Mouse (Mus musculus): ENCODE data around the gene Tom1l2. TPM values are rescaled to one million over a fixed set of nuclear protein-coding genes. Genes with fewer than 3 reads are reported as not detected.

Tom1l2 gene
- polyA plus RNA-seq, 1 experiment from 2014 or later: 21.2 TPM

GRCm38 (mm10) chr11:60220291-60220804 lies 132.4 kb downstream of the Tom1l2 start:
- H3K36me3 ChIP-seq (ENCODE audit: control insufficient read depth, insufficient read depth, low read length): no peaks in the 10 kb centered on the region; the same call in 1 of the 2 replicates
- H3K9me3 ChIP-seq (ENCODE audit: control insufficient read depth, low read length): no peaks in the 10 kb centered on the region
- no peak overlapping the region for H3K27ac ChIP-seq (ENCODE audit: low read depth, low read length)
- H3K4me2 ChIP-seq (ENCODE audit: low read depth): peak overlapping the region; percentile 62
- DNase-seq (ENCODE audit: low spot score) (peak; percentile 95), ATAC-seq (ENCODE audit: insufficient read depth, low FRiP score, low TSS enrichment) (peak; percentile 77)
- peak overlapping the region; percentile 48 for H3K4me3 ChIP-seq (ENCODE audit: low read depth, low read length)
- under 1% methylated on average over 46 of the region's 46 CpGs for WGBS
- H3K27me3 ChIP-seq (ENCODE audit: control insufficient read depth, insufficient read depth, low read length): no peaks in the 10 kb centered on the region
- peak overlapping the region; percentile 60 for H3K9ac ChIP-seq (ENCODE audit: low read length)
- H3K4me1 ChIP-seq (ENCODE audit: control insufficient read depth, insufficient read depth, low read length): peaks cover 9% of the 10 kb centered on the region

DNA sequence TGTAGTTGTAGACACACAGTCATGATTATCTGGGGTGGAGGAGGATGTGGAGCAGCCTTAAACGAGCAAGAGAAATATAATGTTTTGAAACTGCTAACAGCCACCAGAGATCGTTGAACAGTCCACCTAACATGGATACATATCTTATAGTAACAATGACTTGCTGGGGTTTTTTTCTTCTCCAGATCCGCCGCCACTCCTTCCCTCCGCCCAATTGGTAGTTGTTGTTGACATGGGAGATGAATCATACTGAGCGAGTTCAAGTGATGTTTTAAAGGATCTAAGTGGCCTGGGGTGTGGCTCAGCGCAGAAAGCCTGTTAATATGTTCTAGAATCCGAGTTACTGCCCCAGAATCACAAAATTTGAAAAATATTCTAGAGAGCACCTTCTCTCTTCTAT lies 133.1 kb downstream of the Tom1l2 start:
- Histone ChIP-seq H3K4me1 (ENCODE audit: control insufficient read depth, insufficient read depth, low read length) (peaks cover 9% of the 10 kb centered on the region), H3K4me2 (ENCODE audit: low read depth) (peak overlapping the region; percentile 62), H3K4me3 (ENCODE audit: low read depth, low read length) (peak overlapping the region; percentile 48), H3K27ac (ENCODE audit: low read depth, low read length) (no peak overlapping the region), H3K9ac (ENCODE audit: low read length) (peak overlapping the region; percentile 60), H3K36me3 (ENCODE audit: control insufficient read depth, insufficient read depth, low read length) (no peaks in the 10 kb centered on the region; the same call in 1 of the 2 replicates), H3K9me3 (ENCODE audit: control insufficient read depth, low read length) (no peaks in the 10 kb centered on the region), H3K27me3 (ENCODE audit: control insufficient read depth, insufficient read depth, low read length) (no peaks in the 10 kb centered on the region)
- DNase-seq (ENCODE audit: low spot score): no peak
- no peak for ATAC-seq (ENCODE audit: insufficient read depth, low FRiP score, low TSS enrichment)
- 50% methylated on average over 8 of the region's 8 CpGs for WGBS

- no peak overlapping the region for H3K27ac ChIP-seq (ENCODE audit: low read depth, low read length)
- WGBS: 91% methylated on average over 7 of the region's 7 CpGs
- H3K4me1 ChIP-seq (ENCODE audit: control insufficient read depth, insufficient read depth, low read length): peaks cover 11% of the 10 kb centered on the region
Measured at GRCm38 (mm10) chr11:60217467-60217866, 135.2 kb downstream of the Tom1l2 start.

DNA sequence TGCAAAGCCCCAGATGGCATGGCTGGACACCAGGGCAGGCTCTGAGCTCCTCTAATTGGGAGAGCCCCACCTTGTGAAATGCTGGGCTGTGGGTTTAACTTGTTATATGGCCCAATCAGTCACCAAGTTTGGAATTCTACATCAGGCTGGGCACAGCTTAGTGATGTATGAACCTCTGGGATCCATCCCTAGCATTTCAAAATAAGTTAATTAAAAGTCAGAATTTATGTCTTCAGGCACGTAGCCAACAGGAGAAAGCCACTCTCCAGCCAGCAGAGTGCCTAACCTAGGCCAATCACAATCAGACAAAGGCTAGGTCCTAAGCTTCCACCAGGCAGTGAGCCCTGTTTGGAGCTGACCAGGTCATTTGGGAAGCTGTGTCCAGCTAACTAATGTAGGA lies 136.0 kb downstream of the Tom1l2 start:
- WGBS: 81% methylated on average over 1 of the region's 1 CpGs
- Histone ChIP-seq H3K27me3 (ENCODE audit: control insufficient read depth, insufficient read depth, low read length) (no peaks in the 10 kb centered on the region), H3K9me3 (ENCODE audit: control insufficient read depth, low read length) (no peaks in the 10 kb centered on the region), H3K4me3 (ENCODE audit: low read depth, low read length) (no peak overlapping the region), H3K27ac (ENCODE audit: low read depth, low read length) (no peak overlapping the region), H3K4me1 (ENCODE audit: control insufficient read depth, insufficient read depth, low read length) (peaks cover 16% of the 10 kb centered on the region), H3K4me2 (ENCODE audit: low read depth) (no peak overlapping the region), H3K9ac (ENCODE audit: low read length) (no peak overlapping the region), H3K36me3 (ENCODE audit: control insufficient read depth, insufficient read depth, low read length) (no peaks in the 10 kb centered on the region; the same call in 1 of the 2 replicates)
- ATAC-seq (ENCODE audit: insufficient read depth, low FRiP score, low TSS enrichment): no peak
- no peak for DNase-seq (ENCODE audit: low spot score)

More at GRCm38 (mm10) chr11:60217467-60217866, 135.2 kb downstream of the Tom1l2 start:
- Histone ChIP-seq H3K4me2 (ENCODE audit: low read depth) (no peak overlapping the region), H3K9ac (ENCODE audit: low read length) (no peak overlapping the region), H3K4me3 (ENCODE audit: low read depth, low read length) (no peak overlapping the region), H3K36me3 (ENCODE audit: control insufficient read depth, insufficient read depth, low read length) (no peaks in the 10 kb centered on the region; the same call in 1 of the 2 replicates), H3K9me3 (ENCODE audit: control insufficient read depth, low read length) (no peaks in the 10 kb centered on the region), H3K27me3 (ENCODE audit: control insufficient read depth, insufficient read depth, low read length) (no peaks in the 10 kb centered on the region)
- no peak for DNase-seq (ENCODE audit: low spot score)
- no peak for ATAC-seq (ENCODE audit: insufficient read depth, low FRiP score, low TSS enrichment)

DNA sequence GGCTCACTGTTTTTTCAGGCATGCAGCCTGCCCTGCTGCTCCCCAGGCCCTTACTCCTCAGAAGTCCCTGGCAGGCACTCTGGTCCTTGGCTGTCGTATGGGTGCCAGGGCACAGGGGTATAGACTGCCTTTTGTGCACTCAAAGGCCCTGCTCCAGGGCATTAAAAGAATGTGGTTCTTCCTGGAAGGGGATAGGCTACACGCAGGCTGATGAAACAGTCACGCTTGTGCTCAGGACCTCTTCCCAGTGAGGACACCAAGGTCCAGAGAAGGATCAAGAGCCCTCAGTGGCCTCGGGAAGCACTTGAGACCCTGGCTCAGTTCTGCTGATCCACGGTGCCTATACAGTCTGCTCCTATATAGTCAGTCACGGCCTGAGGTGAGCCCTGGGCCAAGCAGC lies 139.4 kb downstream of the Tom1l2 start:
- peaks cover 40% of the 10 kb centered on the region for H3K4me1 ChIP-seq (ENCODE audit: control insufficient read depth, insufficient read depth, low read length)
- no peaks in the 10 kb centered on the region; the same call in 1 of the 2 replicates for H3K36me3 ChIP-seq (ENCODE audit: control insufficient read depth, insufficient read depth, low read length)
- no peak overlapping the region for H3K27ac ChIP-seq (ENCODE audit: low read depth, low read length)
- no peak overlapping the region for H3K4me3 ChIP-seq (ENCODE audit: low read depth, low read length)
- no peaks in the 10 kb centered on the region for H3K9me3 ChIP-seq (ENCODE audit: control insufficient read depth, low read length)
- WGBS: 77% methylated on average over 6 of the region's 6 CpGs
- ATAC-seq (ENCODE audit: insufficient read depth, low FRiP score, low TSS enrichment) (no peak), DNase-seq (ENCODE audit: low spot score) (no peak)
- no peaks in the 10 kb centered on the region for H3K27me3 ChIP-seq (ENCODE audit: control insufficient read depth, insufficient read depth, low read length)
- 0 out of 2 replicates have a peak overlapping the region, but pooled peaks have one; percentile 22 for H3K9ac ChIP-seq (ENCODE audit: low read length)
- no peak overlapping the region for H3K4me2 ChIP-seq (ENCODE audit: low read depth)

DNA sequence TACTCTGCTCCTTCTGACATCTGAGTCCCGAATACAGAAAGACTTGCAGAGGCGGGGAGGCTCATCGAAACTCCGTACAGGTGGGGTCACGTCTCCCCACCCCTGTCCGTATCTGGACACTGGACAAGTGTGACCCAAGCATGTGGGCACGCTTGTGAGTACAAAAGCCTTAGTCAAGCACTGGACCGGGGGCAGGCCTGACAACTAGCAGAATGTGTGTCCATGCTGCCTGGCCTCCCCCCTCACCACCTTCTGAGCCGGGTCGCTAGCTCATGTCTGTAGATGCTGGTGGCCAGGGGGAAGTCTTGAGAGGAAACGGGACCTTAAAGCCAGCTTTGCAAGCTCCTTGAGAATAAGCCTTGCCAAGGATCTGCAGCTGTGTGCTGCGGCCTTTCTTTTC lies 140.9 kb downstream of the Tom1l2 start:
- Histone ChIP-seq H3K9ac (ENCODE audit: low read length) (no peak overlapping the region), H3K9me3 (ENCODE audit: control insufficient read depth, low read length) (no peaks in the 10 kb centered on the region), H3K36me3 (ENCODE audit: control insufficient read depth, insufficient read depth, low read length) (peaks cover under 1% of the 10 kb centered on the region), H3K4me3 (ENCODE audit: low read depth, low read length) (no peak overlapping the region), H3K27ac (ENCODE audit: low read depth, low read length) (no peak overlapping the region), H3K4me2 (ENCODE audit: low read depth) (no peak overlapping the region), H3K27me3 (ENCODE audit: control insufficient read depth, insufficient read depth, low read length) (no peaks in the 10 kb centered on the region), H3K4me1 (ENCODE audit: control insufficient read depth, insufficient read depth, low read length) (peaks cover 43% of the 10 kb centered on the region)
- ATAC-seq (ENCODE audit: insufficient read depth, low FRiP score, low TSS enrichment) (no peak), DNase-seq (ENCODE audit: low spot score) (no peak)
- WGBS: 67% methylated on average over 12 of the region's 12 CpGs

- whole genome bisulfite sequencing: 64% methylated on average over 3 of the region's 3 CpGs
- no peak for DNase-seq (ENCODE audit: low spot score)
- Histone ChIP-seq H3K27ac (ENCODE audit: low read depth, low read length) (0 out of 2 replicates have a peak overlapping the region, but pooled peaks have one; percentile 1), H3K4me2 (ENCODE audit: low read depth) (peak overlapping the region; percentile 58), H3K36me3 (ENCODE audit: control insufficient read depth, insufficient read depth, low read length) (peaks cover 4% of the 10 kb centered on the region), H3K4me3 (ENCODE audit: low read depth, low read length) (no peak overlapping the region), H3K9me3 (ENCODE audit: control insufficient read depth, low read length) (no peaks in the 10 kb centered on the region), H3K4me1 (ENCODE audit: control insufficient read depth, insufficient read depth, low read length) (peaks cover 43% of the 10 kb centered on the region), H3K27me3 (ENCODE audit: control insufficient read depth, insufficient read depth, low read length) (no peaks in the 10 kb centered on the region), H3K9ac (ENCODE audit: low read length) (no peak overlapping the region; the same call in 1 of the 2 replicates)
- ATAC-seq (ENCODE audit: insufficient read depth, low FRiP score, low TSS enrichment): no peak
Measured at GRCm38 (mm10) chr11:60211152-60211551, 141.6 kb downstream of the Tom1l2 start.

- DNase-seq (ENCODE audit: low spot score): peak; percentile 97
- ATAC-seq (ENCODE audit: insufficient read depth, low FRiP score, low TSS enrichment): peak; percentile 86
- Histone ChIP-seq H3K27me3 (ENCODE audit: control insufficient read depth, insufficient read depth, low read length) (no peaks in the 10 kb centered on the region), H3K4me1 (ENCODE audit: control insufficient read depth, insufficient read depth, low read length) (peaks cover 43% of the 10 kb centered on the region), H3K4me3 (ENCODE audit: low read depth, low read length) (peak overlapping the region; percentile 40), H3K9ac (ENCODE audit: low read length) (peak overlapping the region; percentile 45), H3K4me2 (ENCODE audit: low read depth) (peak overlapping the region; percentile 58), H3K9me3 (ENCODE audit: control insufficient read depth, low read length) (no peaks in the 10 kb centered on the region), H3K27ac (ENCODE audit: low read depth, low read length) (0 out of 2 replicates have a peak overlapping the region, but pooled peaks have one; percentile 15), H3K36me3 (ENCODE audit: control insufficient read depth, insufficient read depth, low read length) (peaks cover 10% of the 10 kb centered on the region)
- 0% methylated on average over 46 of the region's 47 CpGs for WGBS
Measured at GRCm38 (mm10) chr11:60210305-60210724, 142.4 kb downstream of the Tom1l2 start.

DNA sequence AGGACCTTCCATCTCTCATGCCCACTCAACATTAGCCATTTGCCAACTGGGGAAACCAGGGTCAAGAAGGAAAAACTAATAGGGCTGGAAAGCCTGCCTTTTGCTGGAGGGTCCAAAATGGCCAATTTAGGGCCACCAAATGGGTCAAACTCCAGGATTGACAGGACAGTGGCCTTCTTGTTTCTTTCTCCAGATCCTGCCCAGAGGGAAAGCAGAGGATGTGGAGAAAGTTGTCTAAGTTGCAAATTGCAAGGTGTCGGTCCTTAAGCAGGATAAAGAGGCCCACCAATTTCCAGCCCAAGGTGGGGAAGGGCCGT lies 142.8 kb downstream of the Tom1l2 start:
- Histone ChIP-seq H3K27me3 (ENCODE audit: control insufficient read depth, insufficient read depth, low read length) (no peaks in the 10 kb centered on the region), H3K9me3 (ENCODE audit: control insufficient read depth, low read length) (no peaks in the 10 kb centered on the region), H3K4me1 (ENCODE audit: control insufficient read depth, insufficient read depth, low read length) (peaks cover 43% of the 10 kb centered on the region), H3K4me2 (ENCODE audit: low read depth) (peak overlapping the region; percentile 58), H3K4me3 (ENCODE audit: low read depth, low read length) (peak overlapping the region; percentile 40), H3K36me3 (ENCODE audit: control insufficient read depth, insufficient read depth, low read length) (peaks cover 12% of the 10 kb centered on the region), H3K9ac (ENCODE audit: low read length) (peak overlapping the region; percentile 45), H3K27ac (ENCODE audit: low read depth, low read length) (0 out of 2 replicates have a peak overlapping the region, but pooled peaks have one; percentile 15)
- WGBS: 4% methylated on average over 2 of the region's 2 CpGs
- ATAC-seq (ENCODE audit: insufficient read depth, low FRiP score, low TSS enrichment): no peak
- DNase-seq (ENCODE audit: low spot score): no peak
